Mouse (Mus musculus): Measurements from ENCODE around the gene Cutal.

DNA sequence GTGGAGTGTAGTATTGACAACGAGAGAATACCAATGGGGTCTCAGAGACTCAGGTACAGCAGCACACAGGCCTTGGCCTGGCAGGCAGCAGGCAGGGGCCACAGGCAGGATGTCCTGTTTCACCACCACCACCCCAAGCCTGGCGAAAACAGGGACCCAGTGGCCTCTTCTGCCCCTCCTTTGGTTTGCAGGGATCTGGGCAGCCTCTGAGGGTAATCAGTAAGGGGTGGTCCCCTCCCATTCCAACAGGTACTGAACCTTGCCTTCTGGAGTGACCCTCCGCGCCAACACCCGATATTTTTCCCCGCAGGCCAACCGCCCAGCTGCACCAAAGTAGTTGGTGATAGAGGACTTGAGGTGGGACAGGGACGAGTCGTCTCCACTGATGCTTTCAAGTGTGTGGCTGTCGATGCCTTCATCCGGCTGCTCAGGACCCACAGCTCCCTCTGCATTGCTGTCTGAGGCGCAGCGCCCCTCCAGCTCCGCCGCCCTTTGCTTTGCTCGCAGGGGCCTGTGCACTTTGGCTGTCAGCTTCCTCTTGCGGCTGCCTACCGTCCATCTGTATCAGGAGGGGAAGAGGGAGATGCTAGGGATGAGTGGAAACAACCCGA is 21.4 kb downstream of the Cutal start:
- no peak for TF ChIP-seq CTCF (IDR thresholded peaks at IDR 0.05; ENCODE audit: low read depth)
- no peak for TF ChIP-seq EP300 (IDR thresholded peaks at IDR 0.05; ENCODE audit: low read depth)

Measured in liver, embryonic 14.5 days (tissue).